Mouse (Mus musculus) cerebellum, postnatal 14 days (tissue): ENCODE results near the gene Pigo.
"Not testable (repeated sequence)": the region's sequence is repeated elsewhere in the genome, so short reads cannot be mapped to it uniquely, and the experiment has no call there.

Experiments used
- DNase-seq, 2 experiments: peaks; one replicate each; pipeline ENCODE4 v3.0.0; 2021; ENCODE audit warnings: mixed read lengths in 2 of 2

The Pigo gene

DNA sequence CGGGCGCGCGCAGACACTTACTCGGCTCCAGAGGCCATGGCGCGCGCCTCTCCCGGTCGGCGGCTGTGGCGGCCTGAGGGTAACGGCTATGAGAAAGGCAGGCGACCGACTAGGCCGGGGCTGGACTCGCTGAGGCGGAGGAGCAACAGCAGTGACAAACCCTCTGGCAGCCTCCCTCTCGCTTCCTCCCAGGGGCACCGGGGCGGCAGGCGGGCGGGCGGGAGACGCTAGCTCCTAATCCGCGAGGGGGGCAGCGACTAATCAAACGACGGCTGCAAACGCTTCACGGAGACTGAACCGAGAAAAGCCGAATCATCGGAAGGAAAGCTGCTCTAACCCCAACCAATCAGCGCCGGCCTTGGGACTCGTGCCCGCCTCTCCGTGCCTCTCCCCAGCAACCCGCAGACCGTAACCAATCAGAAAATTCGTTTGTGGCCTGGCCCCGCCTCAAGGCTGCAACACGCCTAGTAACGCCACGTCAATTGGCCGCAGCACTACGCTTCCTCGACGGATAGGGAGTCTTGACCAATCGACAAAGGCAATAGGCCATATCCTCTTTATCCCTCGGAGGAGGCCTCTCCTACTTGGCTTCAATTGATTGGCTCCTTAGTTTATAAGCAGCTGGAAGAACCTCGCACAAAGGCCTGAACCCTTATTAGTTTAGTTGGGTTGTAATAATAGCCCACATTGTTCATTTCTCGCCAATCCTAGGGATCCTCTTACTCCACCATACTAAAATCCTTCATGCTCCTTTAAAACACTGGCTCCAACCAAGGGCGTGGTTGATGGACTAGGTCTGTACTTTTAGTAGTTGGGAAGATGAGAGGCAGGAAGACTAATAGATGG is 25.3 kb downstream of the Pigo start, which contains the start of gene Vcp:
TSS of gene Vcp (minus strand) at position 367 of the 846 bp plus-strand sequence.
- DNase-seq = peak; percentile 99

DNA sequence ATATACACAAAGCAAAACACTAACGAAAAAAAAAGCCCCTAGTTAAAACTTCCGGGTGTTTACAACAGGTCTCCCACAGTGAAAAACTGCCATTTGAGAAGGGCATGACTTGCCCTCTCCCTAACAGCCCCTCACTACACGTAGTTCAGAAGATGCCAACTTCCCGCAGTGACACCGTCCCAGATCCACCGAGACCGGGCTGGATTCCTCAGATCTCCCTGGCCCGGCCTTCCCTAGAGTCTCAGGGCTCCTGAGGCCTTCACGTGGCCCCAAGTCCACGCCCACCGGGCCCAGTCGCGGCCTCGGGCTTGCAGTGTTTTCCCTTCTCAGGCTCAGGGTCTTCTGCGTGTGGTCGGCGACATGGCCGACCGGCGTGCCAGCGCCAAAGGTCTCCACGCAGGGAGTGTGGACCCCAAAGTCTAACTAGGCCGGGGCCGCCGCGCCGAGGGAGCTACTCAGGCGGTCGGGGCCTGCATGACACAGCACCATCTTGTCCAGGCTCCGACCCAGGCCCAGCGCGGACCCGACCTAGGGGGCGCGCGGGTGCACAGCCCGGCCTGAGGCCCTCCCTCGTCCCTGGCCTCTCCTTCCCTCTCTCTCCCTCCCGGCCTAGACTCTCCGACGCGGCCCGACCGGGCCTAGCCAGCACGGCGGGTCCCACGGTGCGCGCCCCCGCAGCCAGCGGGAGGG is 26.0 kb downstream of the Pigo start:
- DNase-seq = peak; percentile 75 to 79

DNA sequence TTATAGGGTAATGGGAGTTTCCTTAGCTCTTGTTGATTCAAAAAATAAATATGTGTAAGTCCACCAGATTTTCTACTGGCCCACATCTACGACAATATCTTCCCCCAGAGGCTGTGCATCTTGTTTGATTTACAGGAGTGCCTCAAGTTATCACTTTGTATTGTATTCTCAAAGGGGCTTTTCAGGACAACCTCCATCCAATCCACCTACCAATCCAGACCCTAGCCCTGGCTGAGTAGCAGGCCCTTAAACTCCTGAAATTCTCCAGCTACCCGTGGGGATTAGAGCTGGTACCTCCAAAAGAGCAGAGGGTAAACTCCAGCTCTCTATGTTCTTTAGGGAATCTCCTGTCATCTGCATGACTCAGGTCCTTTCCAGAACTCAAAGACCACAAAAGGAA is 27.6 kb downstream of the Pigo start:
- no peak for DNase-seq

DNA sequence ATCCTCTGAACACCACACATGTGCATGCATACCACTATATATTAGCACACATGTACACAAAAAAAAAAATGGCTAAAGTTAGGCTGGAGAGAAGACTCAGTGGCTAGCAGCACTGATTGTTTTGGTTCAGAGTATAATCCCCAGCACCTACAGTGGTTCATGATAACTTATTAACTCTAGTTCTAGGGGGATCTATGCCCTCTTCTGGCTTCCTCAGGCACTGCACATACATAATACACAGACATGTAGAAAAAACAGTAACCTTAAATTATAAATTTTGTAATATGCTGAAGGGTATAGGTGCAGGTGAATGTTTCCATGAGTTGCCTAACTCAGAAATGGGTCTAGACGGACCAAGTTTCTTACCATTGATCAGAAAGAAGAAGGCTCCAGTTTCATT is 37.3 kb downstream of the Pigo start:
- DNase-seq = no peak

DNA sequence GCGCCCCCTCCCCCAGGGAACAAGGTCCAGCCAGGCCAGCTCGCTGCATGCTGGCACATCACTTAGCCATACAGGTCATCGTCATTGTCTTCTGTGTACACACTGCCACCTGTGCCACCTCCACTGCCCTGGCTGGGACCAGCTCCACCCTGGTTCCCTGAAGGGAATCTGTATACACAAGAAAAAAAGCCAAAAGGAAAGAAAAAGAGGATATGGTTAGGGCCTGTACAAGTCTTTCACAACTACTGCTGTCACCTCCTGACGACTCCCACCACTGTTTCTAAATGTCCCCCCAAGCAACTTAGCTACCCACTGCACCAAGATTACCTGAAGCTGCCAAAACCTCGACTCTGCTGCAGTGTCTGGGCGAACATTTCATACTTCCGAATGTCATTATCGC is 45.2 kb downstream of the Pigo start:
- not testable (repeated sequence) for DNase-seq

DNA sequence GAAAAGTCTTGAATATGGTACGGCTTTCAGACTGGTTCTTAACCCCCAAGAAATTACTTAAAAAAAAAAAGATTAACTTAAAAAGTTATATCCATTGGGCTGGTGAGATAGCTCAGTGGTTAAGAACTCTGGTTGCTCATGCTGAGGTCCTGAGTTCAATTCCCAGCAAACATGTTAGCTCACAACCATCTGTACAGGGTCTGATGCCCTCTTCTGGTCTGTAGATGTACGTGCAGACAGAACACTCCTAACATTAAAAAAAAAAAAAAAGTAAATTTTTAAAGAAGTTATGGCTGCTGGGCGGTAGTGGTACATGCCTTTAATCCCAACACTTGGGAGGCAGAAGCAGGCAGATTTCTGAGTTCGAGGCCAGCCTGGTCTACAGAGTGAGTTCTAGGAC is 47.6 kb downstream of the Pigo start:
- no peak for DNase-seq

DNA sequence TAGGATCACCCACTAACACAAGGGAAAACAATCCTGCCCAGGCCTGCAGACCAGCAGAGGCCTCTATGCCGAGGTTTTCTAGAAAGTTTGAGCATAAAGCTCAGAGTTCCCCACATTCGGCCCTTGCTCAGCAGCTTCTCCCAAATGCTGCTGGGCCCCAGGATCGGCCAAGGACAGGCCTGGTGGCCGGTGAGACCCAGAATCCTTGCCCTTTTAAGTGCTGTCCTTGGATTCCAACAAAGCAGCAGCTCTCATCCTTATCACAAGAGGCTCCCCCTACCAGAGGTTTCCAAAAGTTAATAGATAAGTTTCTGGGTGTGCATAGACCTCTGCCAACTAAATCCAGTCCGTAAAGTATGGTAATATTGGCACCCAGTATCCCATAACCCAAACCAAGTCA is 51.8 kb downstream of the Pigo start:
- no peak for DNase-seq

DNA sequence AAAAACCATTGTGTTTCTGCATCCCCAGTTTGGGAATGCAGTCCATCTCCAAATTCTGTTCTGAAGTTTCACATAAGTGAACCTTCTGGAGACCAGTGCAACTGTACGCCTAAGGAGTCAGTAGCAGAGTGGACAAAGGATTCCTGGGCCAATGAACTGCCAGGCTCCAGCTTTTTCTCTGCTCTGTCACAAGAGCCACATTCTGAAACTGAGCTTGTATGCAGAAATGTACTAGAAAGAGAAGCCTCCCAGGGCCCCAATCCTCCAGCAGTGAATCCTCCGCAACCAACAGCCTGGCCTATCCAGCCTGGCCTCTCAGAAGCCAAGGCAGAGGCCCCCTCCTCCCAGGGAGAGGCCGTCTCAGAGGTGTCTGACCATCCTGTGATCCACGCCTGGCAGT is 52.7 kb downstream of the Pigo start:
- no peak for DNase-seq

DNA sequence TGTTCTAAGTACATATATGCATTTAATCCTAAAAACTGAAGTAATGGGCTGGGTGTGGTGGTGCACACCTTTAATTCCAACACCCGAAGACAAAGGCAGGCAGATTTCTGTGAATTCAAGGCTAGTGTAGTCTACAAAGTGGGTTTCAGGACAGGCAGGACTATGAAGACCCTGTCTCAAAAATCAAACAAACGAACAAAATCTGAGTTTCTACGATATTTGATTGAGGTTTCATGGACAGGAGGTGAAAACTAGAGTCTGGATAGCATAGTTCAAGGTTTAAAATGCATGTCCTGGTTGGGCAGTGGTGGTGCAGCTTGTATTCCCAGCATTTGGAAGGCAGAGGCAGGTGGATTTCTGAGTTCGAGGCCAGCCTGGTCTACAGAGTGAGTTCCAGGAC is 56.3 kb downstream of the Pigo start, which contains the start of gene 1700022I11Rik:
TSS of gene 1700022I11Rik (plus strand) at position 301 of the 400 bp plus-strand sequence.
- no peak for DNase-seq
